Mouse (Mus musculus): ENCODE measurements around the gene Slc4a8. TPM values are rescaled to one million over a fixed set of nuclear protein-coding genes. Genes with fewer than 3 reads are reported as not detected.

Slc4a8 gene
- polyA plus RNA-seq, 1 experiment from 2014 or later: 2.2 TPM

GRCm38 (mm10) chr15:100727834-100728233 is 33.7 kb upstream of the Slc4a8 start:
- no peaks in the 10 kb centered on the region for H3K27me3 ChIP-seq (ENCODE audit: control insufficient read depth, insufficient read depth, low read length)
- 58% methylated on average over 11 of the region's 11 CpGs for WGBS
- peaks cover 4% of the 10 kb centered on the region for H3K4me1 ChIP-seq (replicated peaks; ENCODE audit: control insufficient read depth, insufficient read depth)
- TF ChIP-seq EP300 (optimal IDR thresholded peaks at IDR 0.05) (no peak), CTCF (IDR thresholded peaks at IDR 0.05; ENCODE audit: low read depth) (no peak)
- no peaks in the 10 kb centered on the region for H3K36me3 ChIP-seq (ENCODE audit: control insufficient read depth, insufficient read depth, low read length)
- ATAC-seq (ENCODE audit: low FRiP score, low TSS enrichment) (peak; percentile 89), DNase-seq (ENCODE audit: low spot score) (peak; percentile 86)
- H3K4me2 ChIP-seq (replicated peaks; ENCODE audit: low read depth): peak overlapping the region; percentile 57; the same call in 1 of the 2 replicates
- H3K4me3 ChIP-seq (ENCODE audit: low read depth, low read length): no peak overlapping the region
- H3K9ac ChIP-seq (ENCODE audit: low read length): no peak overlapping the region
- H3K27ac ChIP-seq (replicated peaks): peak overlapping the region; percentile 71
- H3K9me3 ChIP-seq (ENCODE audit: control insufficient read depth, low read length): no peaks in the 10 kb centered on the region

DNA sequence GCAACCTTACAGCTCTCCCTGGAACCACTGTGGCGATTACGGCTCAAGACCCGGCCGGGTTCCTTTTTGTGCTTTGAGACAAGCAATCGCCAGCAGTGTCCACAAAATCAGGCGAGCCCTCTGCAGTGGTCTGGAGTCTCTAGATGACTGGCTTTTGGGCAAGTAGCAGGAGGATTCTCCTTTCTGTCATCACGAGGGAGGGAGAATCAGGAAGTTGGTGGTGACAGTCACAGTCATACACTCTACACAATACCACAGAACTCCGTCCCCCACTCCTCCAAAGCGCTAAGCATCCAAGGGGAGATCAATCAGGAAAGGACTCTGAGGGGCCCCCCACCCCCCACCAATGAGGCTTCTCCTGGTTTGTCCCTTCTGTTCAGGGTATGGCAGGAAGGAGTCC is 33.0 kb upstream of the Slc4a8 start:
- peak overlapping the region; percentile 37 for H3K4me3 ChIP-seq (ENCODE audit: low read depth, low read length)
- H3K4me2 ChIP-seq (replicated peaks; ENCODE audit: low read depth): peak overlapping the region; percentile 57
- ATAC-seq (ENCODE audit: low FRiP score, low TSS enrichment) (0 out of 2 replicates have a peak, but pooled peaks have one; percentile 3), DNase-seq (ENCODE audit: low spot score) (no peak)
- no peaks in the 10 kb centered on the region for H3K9me3 ChIP-seq (ENCODE audit: control insufficient read depth, low read length)
- no peaks in the 10 kb centered on the region for H3K27me3 ChIP-seq (ENCODE audit: control insufficient read depth, insufficient read depth, low read length)
- H3K27ac ChIP-seq (replicated peaks): peak overlapping the region; percentile 71; the same call in 1 of the 2 replicates
- H3K9ac ChIP-seq (ENCODE audit: low read length): peak overlapping the region; percentile 45
- H3K4me1 ChIP-seq (replicated peaks; ENCODE audit: control insufficient read depth, insufficient read depth): peaks cover 4% of the 10 kb centered on the region
- 41% methylated on average over 9 of the region's 9 CpGs for WGBS
- H3K36me3 ChIP-seq (ENCODE audit: control insufficient read depth, insufficient read depth, low read length): no peaks in the 10 kb centered on the region
- TF ChIP-seq EP300 (optimal IDR thresholded peaks at IDR 0.05) (no peak), CTCF (IDR thresholded peaks at IDR 0.05; ENCODE audit: low read depth) (no peak)

- DNase-seq (ENCODE audit: low spot score): peak; percentile 89
- no peaks in the 10 kb centered on the region for H3K36me3 ChIP-seq (ENCODE audit: control insufficient read depth, insufficient read depth, low read length)
These were observed 32.1 kb upstream of the Slc4a8 start, which contains the start of gene Galnt6 for GRCm38 (mm10) chr15:100729281-100729985. TSS of gene Galnt6 (minus strand) at chr15:100729376.

GRCm38 (mm10) chr15:100731081-100731480 is 30.5 kb upstream of the Slc4a8 start:
- ATAC-seq (ENCODE audit: low FRiP score, low TSS enrichment): no peak
- H3K27me3 ChIP-seq (ENCODE audit: control insufficient read depth, insufficient read depth, low read length): no peaks in the 10 kb centered on the region
- peaks cover 4% of the 10 kb centered on the region for H3K4me1 ChIP-seq (replicated peaks; ENCODE audit: control insufficient read depth, insufficient read depth)
- H3K4me3 ChIP-seq (ENCODE audit: low read depth, low read length): no peak overlapping the region
- TF ChIP-seq EP300 (optimal IDR thresholded peaks at IDR 0.05) (no peak), CTCF (IDR thresholded peaks at IDR 0.05; ENCODE audit: low read depth) (no peak)
- no peak overlapping the region for H3K27ac ChIP-seq (replicated peaks)
- DNase-seq (ENCODE audit: low spot score): no peak
- H3K4me2 ChIP-seq (replicated peaks; ENCODE audit: low read depth): no peak overlapping the region
- H3K9me3 ChIP-seq (ENCODE audit: control insufficient read depth, low read length): no peaks in the 10 kb centered on the region
- H3K9ac ChIP-seq (ENCODE audit: low read length): no peak overlapping the region
- WGBS: 46% methylated on average over 9 of the region's 9 CpGs
- no peaks in the 10 kb centered on the region for H3K36me3 ChIP-seq (ENCODE audit: control insufficient read depth, insufficient read depth, low read length)

More at GRCm38 (mm10) chr15:100729281-100729985, 32.1 kb upstream of the Slc4a8 start, which contains the start of gene Galnt6:
- Histone ChIP-seq H3K9ac (ENCODE audit: low read length) (peak within 1 kb of the TSS; percentile 45), H3K4me3 (ENCODE audit: low read depth, low read length) (peak within 1 kb of the TSS; percentile 37), H3K4me2 (replicated peaks; ENCODE audit: low read depth) (peak within 1 kb of the TSS; percentile 57), H3K27ac (replicated peaks) (peak within 1 kb of the TSS; percentile 71), H3K27me3 (ENCODE audit: control insufficient read depth, insufficient read depth, low read length) (no peaks in the 10 kb centered on the region), H3K4me1 (replicated peaks; ENCODE audit: control insufficient read depth, insufficient read depth) (peaks cover 4% of the 10 kb centered on the region), H3K9me3 (ENCODE audit: control insufficient read depth, low read length) (no peaks in the 10 kb centered on the region)
- 14% methylated on average over 31 of the region's 57 CpGs for WGBS
- ATAC-seq (ENCODE audit: low FRiP score, low TSS enrichment): peak; percentile 67
- TF ChIP-seq EP300 (optimal IDR thresholded peaks at IDR 0.05): no peak
- no peak for TF ChIP-seq CTCF (IDR thresholded peaks at IDR 0.05; ENCODE audit: low read depth)

DNA sequence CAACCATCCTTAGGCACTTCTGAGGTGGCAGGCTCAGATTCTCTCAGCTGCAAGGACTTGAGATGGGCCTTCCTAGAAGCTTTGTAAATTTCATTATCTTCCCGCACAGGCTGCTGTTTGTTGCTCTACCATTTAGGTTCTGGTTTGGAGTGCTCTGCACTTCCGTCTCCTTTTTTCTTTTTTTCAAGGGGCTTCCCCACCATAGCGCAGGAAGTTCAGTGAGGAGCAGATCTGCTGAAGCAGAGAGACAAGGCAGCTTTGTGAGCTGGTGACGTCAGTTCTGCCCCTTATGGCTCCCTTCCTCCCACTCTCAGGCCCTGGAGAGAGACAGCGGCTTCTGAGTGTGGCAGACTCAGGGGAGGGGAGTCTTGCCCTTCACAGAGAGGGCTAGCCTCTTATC is 29.0 kb upstream of the Slc4a8 start:
- Histone ChIP-seq H3K4me1 (replicated peaks; ENCODE audit: control insufficient read depth, insufficient read depth) (peaks cover 4% of the 10 kb centered on the region), H3K27ac (replicated peaks) (no peak overlapping the region), H3K36me3 (ENCODE audit: control insufficient read depth, insufficient read depth, low read length) (no peaks in the 10 kb centered on the region), H3K9me3 (ENCODE audit: control insufficient read depth, low read length) (no peaks in the 10 kb centered on the region), H3K4me3 (ENCODE audit: low read depth, low read length) (no peak overlapping the region), H3K4me2 (replicated peaks; ENCODE audit: low read depth) (no peak overlapping the region), H3K9ac (ENCODE audit: low read length) (no peak overlapping the region), H3K27me3 (ENCODE audit: control insufficient read depth, insufficient read depth, low read length) (no peaks in the 10 kb centered on the region)
- no peak for DNase-seq (ENCODE audit: low spot score)
- WGBS: 39% methylated on average over 5 of the region's 5 CpGs
- ATAC-seq (ENCODE audit: low FRiP score, low TSS enrichment): no peak
- TF ChIP-seq EP300 (optimal IDR thresholded peaks at IDR 0.05): no peak
- no peak for TF ChIP-seq CTCF (IDR thresholded peaks at IDR 0.05; ENCODE audit: low read depth)
